Mouse (Mus musculus): ENCODE measurements around the gene Olfr91. TPM values are rescaled to one million over a fixed set of nuclear protein-coding genes. Genes with fewer than 3 reads are reported as not detected.

Olfr91 gene
- polyA plus RNA-seq, 1 experiment from 2014 or later, result not detected

- no peak for TF ChIP-seq CTCF (IDR thresholded peaks at IDR 0.05; ENCODE audit: low read depth)
- DNase-seq (ENCODE audit: low spot score) (no peak), ATAC-seq (replicated peaks; ENCODE audit: low FRiP score, low read depth) (no peak)
Observed at GRCm38 (mm10) chr17:37050876-37051275, 47.2 kb downstream of the Olfr91 start.

GRCm38 (mm10) chr17:37050399-37050798, 47.7 kb downstream of the Olfr91 start:
- peak overlapping the region; percentile 88 for H3K4me2 ChIP-seq (ENCODE audit: low read length)
- no peak for TF ChIP-seq CTCF (IDR thresholded peaks at IDR 0.05; ENCODE audit: low read depth)
- H3K36me3 ChIP-seq (ENCODE audit: insufficient read depth, low read length), result 0 out of 2 replicates have a peak, but pooled peaks cover 7% of the 10 kb centered on the region
- ATAC-seq (replicated peaks; ENCODE audit: low FRiP score, low read depth) (peak; percentile 37), DNase-seq (ENCODE audit: low spot score) (peak; percentile 83)
- H3K27ac ChIP-seq, result no peak overlapping the region
- H3K9me3 ChIP-seq (replicated peaks; ENCODE audit: low read length), result no peaks in the 10 kb centered on the region
- H3K4me3 ChIP-seq (replicated peaks; ENCODE audit: low read depth, low read length), result peak overlapping the region; percentile 51
- H3K27me3 ChIP-seq (ENCODE audit: insufficient read depth, low read length), result no peaks in the 10 kb centered on the region
- 2% methylated on average over 21 of the region's 22 CpGs for whole genome bisulfite sequencing
- H3K9ac ChIP-seq (ENCODE audit: low read depth, low read length), result peak overlapping the region; percentile 49
- H3K4me1 ChIP-seq (replicated peaks; ENCODE audit: insufficient read depth, low read length), result peaks cover 12% of the 10 kb centered on the region; the same call in 1 of the 2 replicates

More at GRCm38 (mm10) chr17:37050876-37051275, 47.2 kb downstream of the Olfr91 start:
- Histone ChIP-seq H3K4me2 (ENCODE audit: low read length) (peak overlapping the region; percentile 88), H3K9ac (ENCODE audit: low read depth, low read length) (peak overlapping the region; percentile 49), H3K4me1 (replicated peaks; ENCODE audit: insufficient read depth, low read length) (peaks cover 9% of the 10 kb centered on the region; the same call in 1 of the 2 replicates), H3K9me3 (replicated peaks; ENCODE audit: low read length) (no peaks in the 10 kb centered on the region), H3K27me3 (ENCODE audit: insufficient read depth, low read length) (no peaks in the 10 kb centered on the region), H3K4me3 (replicated peaks; ENCODE audit: low read depth, low read length) (peak overlapping the region; percentile 51), H3K27ac (no peak overlapping the region), H3K36me3 (ENCODE audit: insufficient read depth, low read length) (0 out of 2 replicates have a peak, but pooled peaks cover 12% of the 10 kb centered on the region)
- 6% methylated on average over 27 of the region's 27 CpGs for WGBS

GRCm38 (mm10) chr17:37049570-37050310, 48.3 kb downstream of the Olfr91 start:
- Histone ChIP-seq H3K4me2 (ENCODE audit: low read length) (peak overlapping the region; percentile 88), H3K9me3 (replicated peaks; ENCODE audit: low read length) (no peaks in the 10 kb centered on the region), H3K27me3 (ENCODE audit: insufficient read depth, low read length) (no peaks in the 10 kb centered on the region), H3K36me3 (ENCODE audit: insufficient read depth, low read length) (0 out of 2 replicates have a peak, but pooled peaks cover 6% of the 10 kb centered on the region), H3K27ac (no peak overlapping the region), H3K4me1 (replicated peaks; ENCODE audit: insufficient read depth, low read length) (peaks cover 15% of the 10 kb centered on the region; the same call in 1 of the 2 replicates), H3K9ac (ENCODE audit: low read depth, low read length) (peak overlapping the region; percentile 49; the same call in 1 of the 2 replicates), H3K4me3 (replicated peaks; ENCODE audit: low read depth, low read length) (peak overlapping the region; percentile 51)
- DNase-seq (ENCODE audit: low spot score) (peak; percentile 59), ATAC-seq (replicated peaks; ENCODE audit: low FRiP score, low read depth) (peak; percentile 22)
- peak; percentile 67 for TF ChIP-seq CTCF (IDR thresholded peaks at IDR 0.05; ENCODE audit: low read depth)
- WGBS, result 7% methylated on average over 39 of the region's 39 CpGs

- no peaks in the 10 kb centered on the region for H3K27me3 ChIP-seq (ENCODE audit: insufficient read depth, low read length)
- H3K4me1 ChIP-seq (replicated peaks; ENCODE audit: insufficient read depth, low read length), result peaks cover 15% of the 10 kb centered on the region; the same call in 1 of the 2 replicates
- H3K9me3 ChIP-seq (replicated peaks; ENCODE audit: low read length), result no peaks in the 10 kb centered on the region
- H3K4me3 ChIP-seq (replicated peaks; ENCODE audit: low read depth, low read length), result no peak overlapping the region
- no peak overlapping the region for H3K9ac ChIP-seq (ENCODE audit: low read depth, low read length)
- TF ChIP-seq CTCF (IDR thresholded peaks at IDR 0.05; ENCODE audit: low read depth), result no peak
- WGBS, result 69% methylated on average over 7 of the region's 7 CpGs
- no peak overlapping the region for H3K4me2 ChIP-seq (ENCODE audit: low read length)
- ATAC-seq (replicated peaks; ENCODE audit: low FRiP score, low read depth) (no peak), DNase-seq (ENCODE audit: low spot score) (no peak)
- no peak overlapping the region for H3K27ac ChIP-seq
- H3K36me3 ChIP-seq (ENCODE audit: insufficient read depth, low read length), result no peaks in the 10 kb centered on the region
Observed at GRCm38 (mm10) chr17:37048383-37048782, 49.7 kb downstream of the Olfr91 start.

GRCm38 (mm10) chr17:37047981-37048380, 50.1 kb downstream of the Olfr91 start:
- WGBS, result 41% methylated on average over 3 of the region's 3 CpGs
- no peak for ATAC-seq (replicated peaks; ENCODE audit: low FRiP score, low read depth)
- H3K27ac ChIP-seq, result no peak overlapping the region
- H3K4me1 ChIP-seq (replicated peaks; ENCODE audit: insufficient read depth, low read length), result peaks cover 15% of the 10 kb centered on the region; the same call in 1 of the 2 replicates
- H3K4me2 ChIP-seq (ENCODE audit: low read length), result no peak overlapping the region
- no peaks in the 10 kb centered on the region for H3K27me3 ChIP-seq (ENCODE audit: insufficient read depth, low read length)
- TF ChIP-seq CTCF (IDR thresholded peaks at IDR 0.05; ENCODE audit: low read depth), result peak; percentile 69
- no peak overlapping the region for H3K9ac ChIP-seq (ENCODE audit: low read depth, low read length)
- peak; percentile 87 for DNase-seq (ENCODE audit: low spot score)
- H3K9me3 ChIP-seq (replicated peaks; ENCODE audit: low read length), result no peaks in the 10 kb centered on the region
- H3K4me3 ChIP-seq (replicated peaks; ENCODE audit: low read depth, low read length), result no peak overlapping the region
- no peaks in the 10 kb centered on the region for H3K36me3 ChIP-seq (ENCODE audit: insufficient read depth, low read length)

GRCm38 (mm10) chr17:37047332-37047976, 50.6 kb downstream of the Olfr91 start:
- no peak for TF ChIP-seq CTCF (IDR thresholded peaks at IDR 0.05; ENCODE audit: low read depth)
- Histone ChIP-seq H3K4me1 (replicated peaks; ENCODE audit: insufficient read depth, low read length) (peaks cover 15% of the 10 kb centered on the region; the same call in 1 of the 2 replicates), H3K9ac (ENCODE audit: low read depth, low read length) (no peak overlapping the region), H3K27ac (no peak overlapping the region), H3K4me2 (ENCODE audit: low read length) (peak overlapping the region; percentile 86), H3K27me3 (ENCODE audit: insufficient read depth, low read length) (no peaks in the 10 kb centered on the region), H3K36me3 (ENCODE audit: insufficient read depth, low read length) (no peaks in the 10 kb centered on the region), H3K9me3 (replicated peaks; ENCODE audit: low read length) (no peaks in the 10 kb centered on the region), H3K4me3 (replicated peaks; ENCODE audit: low read depth, low read length) (no peak overlapping the region)
- no peak for DNase-seq (ENCODE audit: low spot score)
- no peak for ATAC-seq (replicated peaks; ENCODE audit: low FRiP score, low read depth)
- 25% methylated on average over 19 of the region's 19 CpGs for WGBS

Data from kidney, postnatal 0 days (tissue).